Mouse (Mus musculus): Measurements from ENCODE around the gene Pcna.

- TF ChIP-seq CTCF (conservative IDR thresholded peaks at IDR 0.05; ENCODE audit: insufficient read depth, insufficient read length, low read depth, low read length) (no peak), POLR2A (IDR thresholded peaks at IDR 0.05; ENCODE audit: low read depth, low read length) (no peak)
Measured at GRCm38 (mm10) chr2:132243370-132243769, 9.7 kb downstream of the Pcna start.

All from kidney, adult 2 months (tissue).